Mouse (Mus musculus): ENCODE measurements around the gene Gm28305.
A peak's percentile ranks its signal among the peaks of the same experiment; 100 is the strongest.

Gene Gm28305

GRCm38 (mm10) chr9:104040362-104040761 is at the start of gene Gm28305:
TSS of gene Gm28305 (plus strand) at chr9:104040662.
- no peak for DNase-seq (ENCODE audit: low spot score)

- DNase-seq (ENCODE audit: low spot score), result peak; percentile 26
These were observed 44.0 kb upstream of the Gm28305 start for GRCm38 (mm10) chr9:103996496-103996895.

DNA sequence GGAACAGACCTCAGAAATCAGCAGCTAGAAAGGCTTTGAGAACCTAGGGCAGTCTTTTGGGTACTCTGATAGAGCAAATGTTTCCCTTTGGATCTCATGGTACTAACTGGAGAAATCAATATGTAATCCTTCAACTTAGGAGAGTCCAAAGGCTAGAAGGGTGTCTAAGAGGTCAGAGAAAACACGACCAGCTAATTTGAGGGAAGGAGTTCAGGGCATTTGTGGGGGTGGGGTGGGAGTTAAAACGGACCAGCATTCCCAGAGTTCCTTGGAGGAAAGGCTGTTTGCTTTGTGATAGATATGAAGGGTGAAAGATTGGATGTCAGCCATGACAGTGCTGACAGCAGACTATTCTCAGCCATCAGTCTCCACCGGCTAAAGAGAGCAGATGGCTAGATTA is 39.9 kb upstream of the Gm28305 start:
- DNase-seq (ENCODE audit: low spot score), result peak; percentile 83

DNA sequence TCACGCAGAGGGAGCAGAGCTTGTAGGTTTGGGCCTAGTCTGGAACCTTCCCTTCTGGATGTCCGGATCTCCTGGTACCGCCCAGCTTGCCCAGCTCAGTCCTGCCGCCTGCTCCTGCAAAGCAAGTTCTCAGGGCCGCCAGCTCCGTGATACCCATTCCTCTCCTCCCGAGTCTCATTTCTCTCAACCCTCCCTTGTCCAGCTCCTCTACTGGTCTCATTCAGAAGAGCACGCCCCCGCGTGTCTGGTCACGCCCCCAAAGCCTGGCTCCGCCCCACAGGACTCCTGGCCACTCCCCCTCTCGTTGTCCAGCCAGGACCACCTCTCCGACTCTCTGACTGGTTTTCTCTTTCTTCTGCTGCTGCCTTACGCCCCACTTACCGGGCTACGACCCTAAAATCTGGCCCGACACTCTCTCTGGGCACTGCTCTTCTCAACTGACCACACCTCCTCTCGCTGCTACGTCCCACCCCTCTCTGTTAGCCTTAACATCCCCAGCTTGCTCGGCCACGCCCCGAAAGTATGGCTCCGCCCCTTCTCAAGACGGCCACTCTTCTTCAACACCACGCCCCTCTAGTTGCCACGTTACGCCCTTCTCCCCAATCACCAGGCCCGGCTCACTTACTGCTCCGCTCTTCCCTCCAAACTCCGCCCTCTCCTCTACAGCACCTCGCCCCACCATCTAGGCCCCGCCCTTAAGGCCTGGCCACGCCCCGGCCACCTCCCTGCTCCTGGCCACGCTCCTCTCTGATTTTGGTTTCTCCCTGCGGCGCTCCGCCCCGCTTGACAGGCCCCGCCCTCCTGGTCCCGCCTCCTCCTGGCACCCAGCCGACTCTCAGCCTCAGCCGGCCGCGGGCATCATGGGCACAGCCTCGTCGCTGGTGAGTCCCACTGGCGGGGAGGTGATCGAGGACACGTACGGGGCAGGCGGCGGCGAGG is 38.3 kb upstream of the Gm28305 start, which contains the start of gene Nphp3:
Gene Nphp3, plus strand, starts transcription at position 624 of the 939 bp plus-strand sequence.
- DNase-seq (ENCODE audit: low spot score), result peak; percentile 100

DNA sequence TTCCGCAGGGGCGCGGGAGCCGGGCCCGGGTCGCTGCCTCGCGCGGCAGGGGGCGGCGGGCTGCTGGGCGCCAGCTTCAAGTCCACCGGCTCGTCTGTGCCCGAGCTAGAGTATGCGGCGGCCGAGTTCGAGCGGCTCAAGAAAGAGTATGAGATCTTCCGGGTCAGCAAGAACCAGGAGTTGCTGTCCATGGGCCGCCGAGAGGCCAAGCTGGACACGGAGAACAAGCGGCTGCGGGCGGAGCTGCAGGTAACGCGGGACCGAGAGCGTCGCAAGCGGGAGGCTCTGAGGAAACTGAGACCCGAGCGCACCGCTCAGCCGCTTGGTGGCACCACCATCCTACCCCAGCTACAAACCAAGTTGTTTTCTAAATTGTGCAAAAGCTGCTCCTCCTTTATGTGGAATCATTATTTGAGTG is 37.5 kb upstream of the Gm28305 start:
- no peak for DNase-seq (ENCODE audit: low spot score)

DNA sequence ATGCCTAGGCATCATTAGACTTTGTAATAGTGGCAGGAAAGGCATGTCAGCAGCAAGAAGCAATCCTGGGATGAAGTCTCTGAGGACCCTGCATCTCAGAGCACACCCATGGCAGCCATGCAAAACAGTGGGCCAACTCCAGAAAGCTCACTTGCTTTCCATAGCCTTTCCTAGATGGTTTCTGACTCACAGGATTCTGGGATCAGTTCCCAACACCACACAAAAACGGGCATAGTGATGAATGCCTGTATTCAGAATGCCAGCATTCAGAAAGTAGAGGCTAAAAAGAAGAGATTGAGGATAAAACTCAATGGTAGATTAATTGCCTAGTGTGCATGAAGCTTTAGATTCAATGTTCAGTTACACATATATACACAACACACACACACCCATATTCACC is 25.9 kb upstream of the Gm28305 start:
- DNase-seq (ENCODE audit: low spot score), result no peak

- no peak for DNase-seq (ENCODE audit: low spot score)
These were observed 19.4 kb upstream of the Gm28305 start for GRCm38 (mm10) chr9:104021026-104021425.

DNA sequence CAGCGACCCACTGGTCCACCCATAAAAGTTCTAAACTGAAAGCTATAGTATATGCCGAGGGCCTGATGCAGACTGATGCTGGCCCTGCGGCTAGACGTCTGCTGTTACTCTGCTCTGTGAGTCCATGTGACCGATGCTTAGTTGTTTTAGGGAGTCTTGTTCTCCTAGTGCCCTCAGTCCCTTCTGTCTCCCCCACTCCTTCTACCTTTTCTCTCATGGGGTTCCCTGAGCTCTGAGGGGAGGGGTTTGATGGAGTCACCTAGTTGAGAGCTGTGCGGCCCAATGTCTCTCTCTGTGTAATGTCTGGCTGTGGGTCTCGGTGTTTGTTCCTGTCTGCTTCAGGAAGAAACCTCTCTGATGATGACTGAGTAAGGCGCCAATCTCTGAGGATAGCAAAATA is 13.3 kb upstream of the Gm28305 start:
- DNase-seq (ENCODE audit: low spot score), result no peak

DNA sequence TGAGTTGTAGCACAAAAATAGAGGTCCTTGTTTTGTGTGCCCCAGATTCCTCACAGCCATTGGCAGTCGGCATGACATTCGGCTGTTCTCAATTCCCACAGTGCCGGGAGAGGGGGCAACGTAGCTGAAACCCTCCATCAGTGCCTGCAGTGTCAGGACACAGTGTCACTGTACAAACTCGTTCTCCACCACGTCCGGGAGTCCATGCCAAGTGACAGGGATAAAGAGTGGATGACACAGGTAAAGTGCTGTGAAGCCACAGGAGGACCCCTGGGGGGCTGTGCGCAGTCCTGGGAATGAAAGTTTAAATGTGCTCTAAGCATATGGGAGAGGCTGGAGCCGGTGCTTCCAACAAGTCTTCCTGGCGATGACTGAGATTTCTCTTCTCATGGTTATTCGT is 10.6 kb upstream of the Gm28305 start:
- DNase-seq (ENCODE audit: low spot score), result no peak

DNA sequence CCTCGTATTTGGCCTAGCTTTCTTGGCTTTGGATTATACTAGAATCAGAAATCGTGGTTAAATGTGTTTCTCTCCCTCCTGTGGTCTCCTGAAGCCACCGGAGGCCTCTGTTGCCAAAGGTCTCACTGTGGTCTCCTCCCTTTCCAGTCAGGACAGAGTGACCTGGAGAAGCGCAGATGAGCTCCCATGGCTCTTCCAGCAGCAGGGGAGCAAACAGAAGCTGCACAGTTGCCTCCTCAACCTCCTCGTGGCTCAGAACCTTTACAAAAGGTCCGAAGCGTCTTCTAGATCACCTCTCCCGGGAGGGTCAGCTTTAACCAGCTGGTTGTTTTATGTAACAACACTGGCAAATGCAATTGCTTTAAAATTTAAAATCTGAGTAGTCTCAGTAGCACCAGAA is 6.2 kb upstream of the Gm28305 start:
- no peak for DNase-seq (ENCODE audit: low spot score)

DNA sequence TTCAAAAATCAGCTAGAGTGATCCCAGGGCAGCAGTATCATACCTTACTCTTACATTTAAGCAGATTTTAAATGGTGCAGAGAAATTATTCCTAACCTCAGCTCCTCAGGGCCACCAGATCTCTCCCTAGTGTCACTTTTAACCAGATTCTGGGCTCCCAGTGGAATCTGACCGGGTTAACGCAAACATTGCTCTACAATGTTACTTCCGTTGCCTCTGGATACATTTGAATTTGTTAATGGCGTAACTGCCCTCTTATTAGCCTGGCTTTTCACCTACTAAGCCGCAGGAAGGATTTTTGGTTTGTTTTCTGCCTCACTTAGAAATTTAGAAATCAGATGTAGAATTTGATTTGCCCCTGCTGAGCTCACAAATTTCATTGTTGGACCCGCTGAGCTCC is 5.7 kb upstream of the Gm28305 start:
- no peak for DNase-seq (ENCODE audit: low spot score)

- DNase-seq (ENCODE audit: low spot score), result peak; percentile 70
These were observed 5.0 kb upstream of the Gm28305 start for GRCm38 (mm10) chr9:104035261-104036015.

DNA sequence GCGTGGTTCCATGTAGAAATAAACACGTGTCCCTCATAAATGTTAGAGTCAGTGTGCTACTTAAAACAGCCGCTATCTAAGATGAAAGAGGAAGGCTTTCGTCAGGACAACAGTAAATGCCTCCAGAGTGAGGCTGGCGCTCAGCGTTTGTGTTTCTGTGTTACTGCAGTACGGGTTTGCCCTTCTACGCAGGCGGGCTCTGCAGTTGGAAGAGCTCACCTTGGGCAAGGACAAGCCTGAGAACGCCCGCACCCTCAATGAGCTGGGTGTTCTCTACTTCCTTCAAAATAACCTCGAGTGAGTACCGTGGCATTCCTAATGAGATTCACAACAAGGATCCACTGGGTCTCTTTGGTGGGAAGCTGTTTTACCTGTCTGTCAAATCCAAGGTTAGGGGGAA is 2.2 kb upstream of the Gm28305 start:
- DNase-seq (ENCODE audit: low spot score), result no peak

GRCm38 (mm10) chr9:104039031-104039695 is 1.3 kb upstream of the Gm28305 start:
- DNase-seq (ENCODE audit: low spot score), result no peak

- DNase-seq (ENCODE audit: low spot score), result no peak
These were observed 720 bp upstream of the Gm28305 start for GRCm38 (mm10) chr9:104039742-104040141.

DNA sequence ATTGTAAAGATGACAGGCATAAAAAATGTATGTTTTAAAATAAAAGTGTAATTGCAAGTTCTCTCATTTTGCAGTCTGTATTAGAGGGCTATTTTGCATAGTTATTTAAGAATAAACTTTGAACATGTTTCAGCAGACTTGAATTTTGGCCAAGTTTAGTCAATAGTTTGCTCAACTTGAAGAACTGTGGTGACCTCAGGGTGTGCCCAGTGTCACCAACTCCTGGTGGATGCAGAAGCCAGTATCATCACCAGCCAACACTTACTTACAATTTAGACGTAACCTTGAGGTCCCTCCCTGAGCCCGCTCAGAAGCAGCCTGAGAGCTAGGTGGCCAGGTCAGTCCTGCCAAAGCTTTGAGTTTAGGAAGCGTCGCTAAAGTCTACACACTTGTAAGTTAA is 3.2 kb downstream of the Gm28305 start:
- no peak for DNase-seq (ENCODE audit: low spot score)

- no peak for DNase-seq (ENCODE audit: low spot score)
These were observed 10.6 kb downstream of the Gm28305 start for GRCm38 (mm10) chr9:104051028-104051427.

GRCm38 (mm10) chr9:104062430-104063243 is 22.2 kb downstream of the Gm28305 start, which contains the start of gene Uba5:
TSS of gene Uba5 (minus strand) at chr9:104063134.
- DNase-seq (ENCODE audit: low spot score), result peak; percentile 75

- peak; percentile 92 for DNase-seq (ENCODE audit: low spot score)
These were observed 22.9 kb downstream of the Gm28305 start, which contains the start of gene Acad11 for GRCm38 (mm10) chr9:104063244-104063961. TSS of gene Acad11 (plus strand) at chr9:104063377.

- DNase-seq (ENCODE audit: low spot score), result no peak
These were observed 24.1 kb downstream of the Gm28305 start for GRCm38 (mm10) chr9:104064571-104064970.

DNA sequence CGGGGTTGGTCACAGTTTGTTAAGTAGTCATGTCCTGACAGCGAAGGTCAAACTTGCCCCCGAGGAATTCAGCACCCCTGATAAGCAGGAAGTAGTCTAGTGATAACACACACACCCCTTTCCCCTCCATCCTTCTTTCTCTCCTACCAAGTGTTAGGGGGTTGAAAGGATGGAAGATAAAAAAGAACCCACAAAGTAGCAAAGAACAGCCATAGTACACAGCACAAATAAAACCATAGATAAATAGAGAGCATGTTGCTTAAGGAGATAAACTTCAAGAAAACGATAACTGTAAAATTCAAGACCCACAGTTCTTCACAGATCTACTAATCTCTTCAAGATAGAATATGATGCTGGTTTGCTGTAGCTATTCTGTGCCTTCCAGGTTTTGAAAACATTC is 29.8 kb downstream of the Gm28305 start:
- DNase-seq (ENCODE audit: low spot score), result no peak

All from yolk sac, embryonic 10.5 days (tissue).